Mouse (Mus musculus): ENCODE data around the gene Zc3h15.
"Not testable (repeated sequence)": the region's sequence is repeated elsewhere in the genome, so short reads cannot be mapped to it uniquely, and the experiment has no call there.

The Zc3h15 gene

DNA sequence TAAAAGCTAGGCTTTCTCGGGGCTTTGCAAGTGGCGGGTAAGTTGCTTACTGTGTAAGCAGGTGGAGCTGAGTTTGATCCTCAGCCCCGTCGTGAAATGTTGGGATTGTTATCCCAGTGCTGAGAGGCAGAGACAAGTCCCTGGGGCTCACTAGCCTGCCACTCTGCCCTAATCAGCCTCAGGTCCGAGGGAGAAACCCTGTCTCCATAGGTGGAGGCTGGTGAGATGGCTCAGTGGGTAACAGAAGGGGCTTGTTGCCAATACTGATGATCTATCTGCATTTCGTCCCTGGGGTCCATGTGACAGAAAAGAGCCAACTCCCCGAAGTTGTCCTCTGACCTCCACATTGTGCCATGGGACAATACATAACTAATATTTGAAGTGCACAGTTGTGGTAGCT lies 30.2 kb downstream of the Zc3h15 start:
- no peak for DNase-seq

DNA sequence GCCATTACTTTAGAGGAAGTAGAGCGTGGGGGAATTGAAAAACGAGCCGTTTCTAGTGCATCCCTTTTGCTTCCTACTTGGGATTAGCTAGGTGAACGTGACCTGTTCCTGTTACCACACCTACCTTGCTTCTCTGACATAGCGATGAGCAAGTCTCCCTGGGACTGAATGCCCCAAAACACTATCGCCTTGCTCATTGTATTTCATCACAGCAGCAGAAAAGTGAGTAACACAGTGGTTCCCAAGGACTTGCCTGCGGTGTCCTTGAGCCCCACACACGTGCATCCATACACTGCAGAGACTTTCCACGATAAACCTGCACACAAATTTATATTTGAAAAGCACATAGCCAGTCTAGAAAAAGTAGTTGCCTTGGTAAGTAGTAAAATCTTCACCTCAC lies 30.7 kb downstream of the Zc3h15 start:
- no peak for DNase-seq

DNA sequence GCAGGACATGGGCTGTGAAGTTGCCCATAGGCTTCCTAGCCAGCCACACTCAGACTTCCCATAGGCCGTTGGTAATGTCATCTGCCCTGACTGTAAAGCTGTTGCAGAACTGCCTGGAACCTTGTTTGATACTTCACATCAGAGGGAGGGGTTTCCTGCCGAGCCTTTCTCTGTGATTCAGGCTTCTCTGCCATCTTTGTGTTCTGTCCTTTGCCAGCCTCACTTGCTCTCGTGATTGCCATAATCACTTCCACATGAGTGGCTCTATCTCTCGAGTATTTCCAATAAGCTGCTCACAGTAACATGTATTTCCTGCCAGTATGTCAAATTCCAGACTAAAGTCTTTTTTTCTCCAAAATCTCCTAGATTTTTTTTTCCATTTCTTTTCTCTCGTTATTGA lies 31.4 kb downstream of the Zc3h15 start:
- DNase-seq = no peak

DNA sequence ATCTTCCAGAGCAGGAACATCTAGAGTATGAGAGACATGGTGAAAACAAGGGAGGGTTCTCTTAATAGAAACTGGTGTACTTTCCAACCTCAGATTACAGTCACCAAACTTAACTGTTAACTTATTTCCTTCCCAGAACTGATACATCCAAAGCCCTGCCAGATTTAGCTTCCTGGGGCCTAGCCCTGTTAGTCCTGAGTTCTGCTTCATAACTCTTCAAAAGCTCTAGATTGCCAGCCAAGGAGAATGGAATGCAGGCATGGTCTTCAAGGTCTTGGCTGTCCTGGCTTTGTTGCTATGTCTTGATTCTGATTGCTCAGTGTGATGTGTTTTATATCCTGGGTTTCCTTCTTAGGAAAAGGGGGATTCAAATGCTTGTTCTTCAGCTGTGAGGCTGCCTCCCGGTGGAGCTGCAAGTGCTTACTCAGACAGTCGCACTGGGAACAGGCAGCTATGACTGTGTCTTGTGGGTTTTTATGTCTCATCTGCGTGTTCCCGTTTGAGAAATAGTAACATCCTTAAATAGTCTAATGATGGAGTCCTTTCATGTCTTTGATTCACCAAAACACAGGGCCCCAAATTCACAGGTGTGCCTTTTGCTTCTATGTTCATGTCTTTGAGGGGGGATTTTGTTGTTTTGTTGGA lies 32.1 kb downstream of the Zc3h15 start:
- DNase-seq = peak in 1 of 2 experiments; percentile 20

DNA sequence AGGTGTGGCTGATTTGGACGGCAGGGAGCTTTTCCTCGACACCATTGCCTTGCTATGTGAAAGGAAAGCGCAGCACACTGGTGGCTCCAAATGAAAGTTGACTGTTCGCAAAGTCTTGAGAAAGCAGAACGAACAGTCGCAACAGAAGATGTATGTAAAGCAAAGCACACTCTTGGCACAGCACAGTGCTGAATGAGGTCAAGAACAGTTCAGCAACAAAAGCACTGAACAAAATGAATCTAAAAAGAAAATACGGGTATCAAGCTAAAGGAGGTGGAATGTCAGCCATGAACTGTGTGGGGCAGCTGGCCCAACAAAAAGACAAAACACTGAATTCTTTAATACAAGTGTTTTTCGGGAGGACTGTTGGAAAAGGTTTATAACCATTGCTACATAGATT lies 37.1 kb downstream of the Zc3h15 start:
- DNase-seq = no peak

DNA sequence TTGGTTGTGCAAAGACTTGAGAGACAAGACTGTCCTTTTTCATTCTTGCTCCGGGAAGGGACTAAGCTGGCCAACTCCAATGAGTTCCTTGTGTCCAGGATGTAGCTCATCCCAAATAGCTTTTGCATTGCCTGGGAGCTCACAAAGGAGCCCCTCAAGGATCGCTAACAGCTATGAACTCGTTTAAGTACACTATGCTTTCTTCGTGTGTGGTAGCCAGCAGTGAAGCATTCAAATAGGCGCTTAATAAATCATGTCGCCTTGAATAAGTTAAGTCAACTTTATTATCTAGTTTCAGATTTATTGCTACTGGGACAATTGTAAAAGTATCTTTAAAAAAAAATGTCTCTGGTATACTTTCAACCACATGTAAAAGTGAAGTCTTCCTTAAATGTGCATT lies 37.5 kb downstream of the Zc3h15 start:
- no peak for DNase-seq

DNA sequence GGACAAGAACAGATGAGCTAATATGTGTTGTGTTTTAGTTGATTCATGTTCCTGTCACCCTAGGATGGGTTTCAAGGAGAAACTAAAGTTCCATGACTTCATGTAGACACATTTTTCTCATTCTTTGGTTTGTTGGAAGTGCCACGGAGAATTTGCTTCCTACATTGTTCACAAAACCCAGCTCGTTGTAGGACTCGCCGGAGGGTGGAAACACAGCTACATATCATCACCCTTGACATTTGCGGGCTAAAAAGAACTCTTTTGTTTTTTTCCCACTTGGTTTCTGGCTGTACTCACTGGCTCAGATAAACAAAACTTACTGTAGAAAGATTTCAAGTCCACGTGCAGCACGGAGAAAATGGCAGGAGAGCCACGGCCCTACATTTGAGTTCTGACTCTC lies 38.0 kb downstream of the Zc3h15 start:
- DNase-seq = peak; percentile 14 to 34

DNA sequence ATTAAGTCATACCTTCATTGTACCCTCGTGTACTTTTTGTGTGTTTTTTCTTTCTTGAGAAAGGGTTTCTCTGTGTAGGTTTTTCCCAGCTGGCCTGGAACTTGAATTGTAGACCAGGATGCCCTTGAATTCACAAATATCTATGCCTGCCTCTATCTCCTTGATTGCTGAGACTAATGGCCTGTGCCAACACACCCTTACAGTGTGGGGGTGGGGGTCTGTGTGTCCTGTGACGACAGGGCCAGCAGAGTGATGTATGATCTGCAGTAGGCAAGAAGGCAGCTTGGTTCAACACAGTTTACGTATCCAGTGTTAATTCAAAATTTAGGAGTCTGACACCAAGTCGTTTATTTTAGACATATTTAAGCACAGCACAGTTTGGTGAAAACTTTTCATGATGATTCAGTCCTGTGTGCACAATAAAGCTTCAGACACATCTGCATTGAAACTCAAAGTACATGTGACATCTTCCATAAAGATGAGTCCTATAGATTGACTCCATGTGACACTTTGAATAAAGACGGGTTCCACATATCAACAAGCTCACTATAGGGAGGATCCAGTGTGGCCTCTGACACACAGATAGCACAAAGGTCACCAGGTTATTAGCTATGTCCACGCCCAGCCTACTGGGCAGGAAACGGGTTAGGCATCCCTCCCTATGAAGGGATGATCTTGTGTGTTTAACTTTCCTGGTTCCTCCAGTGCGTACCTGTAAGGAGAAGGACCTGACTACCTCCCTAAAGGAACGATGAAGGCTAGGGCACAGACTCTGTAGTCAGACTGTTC lies 39.7 kb downstream of the Zc3h15 start:
- DNase-seq = no peak

DNA sequence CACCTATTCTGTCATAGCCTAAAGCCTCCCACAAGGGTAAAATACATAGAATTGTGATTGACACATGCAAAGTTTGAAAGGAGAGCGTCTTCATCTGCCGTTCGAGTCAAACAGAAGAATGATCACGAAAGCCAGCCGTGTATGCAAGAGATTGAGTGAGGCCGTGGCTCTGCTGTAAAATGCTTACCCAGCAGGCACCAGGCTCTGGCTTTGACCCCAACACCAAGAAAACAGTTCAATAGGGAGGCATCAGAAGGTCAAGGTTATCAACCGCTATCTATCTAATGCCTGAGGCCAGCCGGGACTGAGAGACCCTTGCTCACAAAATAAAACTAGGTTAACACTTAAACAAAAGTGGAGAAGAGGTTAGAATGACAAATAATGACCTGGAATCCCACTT lies 40.5 kb downstream of the Zc3h15 start:
- DNase-seq = no peak

DNA sequence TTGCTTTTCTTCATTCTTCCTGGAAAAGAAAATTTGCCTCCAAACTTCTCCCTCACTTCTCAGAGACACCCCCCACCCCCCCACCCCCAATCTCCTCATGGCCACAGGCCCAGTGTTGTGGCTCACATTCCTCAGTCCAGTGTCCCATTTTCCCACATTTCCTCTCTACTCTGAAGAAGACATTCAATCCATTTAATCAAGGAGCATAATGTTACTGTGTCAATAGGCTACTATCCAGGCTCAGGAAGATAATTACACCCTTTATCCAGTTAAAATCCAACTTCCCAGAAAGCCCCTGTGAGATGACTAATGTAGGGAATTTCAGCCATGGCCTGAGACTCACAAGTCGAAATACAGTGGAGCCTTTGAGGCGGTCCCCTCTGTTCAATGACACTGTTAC lies 46.1 kb downstream of the Zc3h15 start:
- DNase-seq = no peak

DNA sequence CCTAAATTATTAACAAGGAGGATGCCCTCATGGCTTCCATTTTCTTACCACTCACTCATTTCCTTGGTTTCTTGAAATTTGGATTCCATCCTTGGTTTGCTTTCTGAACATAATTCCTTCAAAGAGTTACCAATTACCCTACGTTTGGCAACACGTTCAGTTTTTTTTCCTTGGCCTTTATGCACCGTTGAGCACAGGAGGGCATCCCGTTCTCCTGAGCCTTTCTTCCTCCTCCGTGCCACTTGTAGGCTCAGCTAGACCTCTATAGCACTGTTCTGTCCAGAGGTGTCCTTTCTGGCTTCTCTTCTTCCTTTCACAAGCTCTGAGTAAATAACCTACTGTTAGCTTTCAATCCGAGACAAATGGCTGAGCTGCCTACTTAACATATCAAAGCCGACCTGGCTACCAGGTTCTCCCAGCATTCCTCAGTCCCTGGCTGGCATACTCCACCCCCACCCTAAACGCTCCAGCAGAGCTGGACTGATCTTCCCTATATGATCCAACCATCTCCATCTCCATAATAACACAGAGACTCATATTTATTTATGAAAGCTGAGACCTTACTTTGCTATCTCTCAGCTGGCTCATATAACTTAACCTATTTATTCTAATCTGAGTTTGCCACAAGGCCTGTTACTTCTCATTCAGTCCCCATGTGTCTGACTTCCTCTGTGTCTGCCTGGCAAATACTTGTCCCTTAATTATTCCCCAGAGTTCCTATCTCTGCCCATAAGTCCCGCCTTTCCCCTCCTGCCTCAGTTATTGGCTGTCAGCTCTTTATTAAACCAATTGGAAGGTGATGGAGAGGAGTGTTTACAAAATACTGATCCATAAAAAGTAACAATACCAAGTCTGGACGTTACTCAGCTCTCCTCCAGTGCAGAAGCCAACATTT lies 48.7 kb downstream of the Zc3h15 start:
- no peak for DNase-seq

DNA sequence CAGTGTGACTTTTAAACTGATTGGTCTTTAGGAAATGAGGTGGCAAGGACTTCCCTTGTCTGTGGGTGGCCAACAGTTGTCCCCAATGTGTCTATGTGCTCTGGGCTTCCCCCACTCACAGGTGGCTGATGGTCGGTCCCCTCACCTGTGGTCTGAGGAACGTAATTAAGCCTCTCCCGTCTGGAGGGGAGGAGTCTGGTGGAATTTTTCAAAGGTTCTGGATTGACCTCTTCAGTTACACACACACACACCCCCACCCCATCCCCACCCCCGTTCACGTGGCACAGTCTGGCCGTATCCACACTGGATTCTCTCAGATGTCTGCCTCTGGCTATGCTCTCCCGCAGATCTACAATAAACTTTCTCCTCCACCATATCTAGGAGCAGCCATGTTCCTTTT lies 49.8 kb downstream of the Zc3h15 start:
- no peak for DNase-seq

DNA sequence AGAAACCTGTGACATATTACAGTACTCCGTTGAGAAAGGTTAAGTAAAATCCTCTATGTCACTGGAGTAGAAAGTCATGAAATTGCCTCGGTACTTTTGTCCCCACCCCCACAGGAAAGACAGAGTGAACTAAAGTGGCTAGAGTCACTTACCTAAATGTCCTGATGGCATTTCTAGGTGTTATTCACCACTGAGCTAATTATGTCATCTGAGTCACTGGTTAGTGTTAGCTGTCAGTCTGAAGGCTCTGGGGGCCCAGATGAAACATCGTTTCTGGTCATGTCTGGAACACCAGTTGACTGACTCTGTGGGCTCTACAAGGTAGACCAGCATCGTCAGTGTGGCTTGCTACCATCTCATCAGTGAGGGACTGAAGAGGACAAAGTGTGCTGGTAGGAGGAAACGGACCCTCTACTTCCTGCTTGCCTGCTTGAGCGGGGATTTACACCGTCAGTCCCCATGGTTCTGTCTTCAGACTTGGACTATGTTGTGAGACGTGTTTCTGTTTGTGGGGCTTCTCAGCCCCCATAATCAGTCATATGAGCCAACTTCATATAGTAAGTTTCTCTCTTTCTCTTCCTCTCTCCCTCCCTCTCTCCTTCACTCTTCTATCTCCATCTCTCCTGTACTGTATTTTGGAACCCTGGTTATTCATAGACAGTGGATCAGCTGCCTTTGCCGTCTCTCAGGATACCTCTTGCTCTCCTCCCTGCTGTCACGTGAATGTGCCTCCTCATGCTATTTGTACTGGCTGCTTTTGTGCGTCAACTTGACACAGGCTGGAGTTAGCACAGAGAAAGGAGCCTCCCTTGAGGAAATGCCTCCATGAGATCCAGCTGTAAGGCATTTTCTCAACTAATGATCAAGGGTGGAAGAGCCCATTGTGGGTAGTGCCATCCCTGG lies 51.4 kb downstream of the Zc3h15 start:
- no peak for DNase-seq

DNA sequence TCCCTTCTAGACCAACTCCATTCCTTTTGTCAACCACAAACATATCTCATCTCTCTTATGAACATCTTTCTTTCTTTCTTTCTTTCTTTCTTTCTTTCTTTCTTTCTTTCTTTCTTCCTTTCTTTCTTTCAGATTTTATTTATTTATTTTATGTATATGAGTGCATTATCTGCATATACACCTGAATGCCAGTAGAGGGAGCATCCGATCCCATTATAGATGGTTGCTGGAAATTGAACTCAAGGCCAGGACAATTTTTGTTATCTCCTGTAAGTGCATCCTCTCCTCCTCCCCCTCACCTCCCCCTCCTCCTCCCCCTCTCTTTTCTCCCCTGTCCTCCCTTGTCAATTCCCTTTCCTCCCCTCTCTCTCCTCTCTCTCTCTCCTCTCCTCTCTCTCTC lies 54.2 kb downstream of the Zc3h15 start:
- DNase-seq = no peak

DNA sequence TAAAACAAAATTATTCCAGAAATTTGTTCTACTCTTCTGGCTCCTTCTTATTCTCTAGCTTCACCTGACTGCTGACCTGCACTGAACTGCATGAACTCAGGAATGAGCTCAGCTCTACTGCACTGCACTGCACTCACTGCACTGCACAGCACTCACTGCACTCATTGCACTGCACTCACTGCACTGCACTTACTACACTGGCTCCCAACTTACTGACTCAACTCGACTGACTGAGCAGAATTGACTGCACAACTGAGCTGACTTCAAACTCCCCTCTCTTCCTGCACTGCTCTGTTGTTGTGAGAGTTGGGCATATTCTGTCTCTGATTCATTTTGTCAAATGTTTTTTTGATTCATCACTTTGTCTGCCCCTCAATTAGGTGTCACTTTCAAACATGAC lies 55.1 kb downstream of the Zc3h15 start:
- no peak for DNase-seq

DNA sequence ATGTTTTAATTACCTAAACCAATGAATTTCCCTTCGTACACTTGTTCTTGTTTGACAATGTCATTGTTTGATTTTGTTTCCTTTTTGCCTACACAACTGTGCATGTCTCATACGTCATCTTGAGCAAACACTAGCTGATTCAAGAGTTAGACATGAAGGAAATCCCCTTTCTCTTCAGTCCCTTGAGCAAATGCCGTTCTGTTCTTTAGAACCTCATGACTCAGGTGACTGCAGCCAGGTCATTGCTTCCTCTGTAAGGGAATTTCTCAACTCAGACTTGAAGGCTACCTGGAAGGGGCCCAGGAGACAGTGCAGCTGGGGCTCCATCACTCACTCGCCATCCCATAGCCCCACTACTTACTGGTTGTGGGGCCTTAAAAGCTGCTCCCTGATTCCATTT lies 56.4 kb downstream of the Zc3h15 start:
- DNase-seq = no peak

DNA sequence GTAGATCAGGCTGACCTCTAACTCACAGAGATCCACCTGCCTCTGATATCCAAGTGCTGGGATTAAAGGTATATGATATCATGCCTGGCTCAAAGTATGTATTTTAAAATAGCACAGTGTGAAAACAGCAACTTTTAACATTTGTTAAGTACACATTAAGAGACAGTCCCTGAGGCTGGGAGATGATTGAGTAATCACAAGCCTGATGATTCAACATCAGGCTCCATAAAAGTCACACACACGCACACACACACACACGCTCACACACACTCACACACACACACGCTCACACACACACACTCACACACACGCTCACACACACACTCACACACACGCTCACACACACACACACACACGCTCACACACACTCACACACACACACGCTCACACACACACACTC lies 58.2 kb downstream of the Zc3h15 start:
- DNase-seq = no peak

DNA sequence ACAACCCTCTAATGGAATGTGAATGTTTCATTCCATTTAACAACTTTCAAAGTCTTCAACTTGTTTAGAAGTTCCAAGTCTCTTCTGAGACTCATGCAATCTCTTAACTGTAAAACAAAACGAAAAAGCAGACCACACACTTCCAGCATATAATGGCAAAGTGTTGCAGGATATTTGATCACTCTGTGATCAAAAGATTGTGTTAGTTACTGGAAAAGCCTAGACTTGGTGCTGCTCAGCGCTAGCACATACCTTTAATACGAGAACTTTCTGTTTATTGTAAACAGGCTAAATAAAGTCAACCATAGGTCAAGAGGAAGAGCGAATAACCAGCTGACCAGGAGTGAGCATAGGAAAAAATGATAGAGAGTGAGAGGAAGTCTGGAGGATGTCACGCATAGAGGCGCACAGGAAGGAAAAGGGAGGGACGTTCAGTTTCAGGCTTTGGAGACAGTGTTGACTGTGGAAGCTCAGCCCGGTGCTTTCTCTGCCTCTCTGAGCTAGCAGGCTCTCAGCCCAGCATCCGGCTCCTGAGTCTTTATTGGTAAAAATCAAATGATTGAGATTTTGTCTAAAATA lies 61.4 kb downstream of the Zc3h15 start:
- peak in 1 of 2 experiments; percentile 23 for DNase-seq

DNA sequence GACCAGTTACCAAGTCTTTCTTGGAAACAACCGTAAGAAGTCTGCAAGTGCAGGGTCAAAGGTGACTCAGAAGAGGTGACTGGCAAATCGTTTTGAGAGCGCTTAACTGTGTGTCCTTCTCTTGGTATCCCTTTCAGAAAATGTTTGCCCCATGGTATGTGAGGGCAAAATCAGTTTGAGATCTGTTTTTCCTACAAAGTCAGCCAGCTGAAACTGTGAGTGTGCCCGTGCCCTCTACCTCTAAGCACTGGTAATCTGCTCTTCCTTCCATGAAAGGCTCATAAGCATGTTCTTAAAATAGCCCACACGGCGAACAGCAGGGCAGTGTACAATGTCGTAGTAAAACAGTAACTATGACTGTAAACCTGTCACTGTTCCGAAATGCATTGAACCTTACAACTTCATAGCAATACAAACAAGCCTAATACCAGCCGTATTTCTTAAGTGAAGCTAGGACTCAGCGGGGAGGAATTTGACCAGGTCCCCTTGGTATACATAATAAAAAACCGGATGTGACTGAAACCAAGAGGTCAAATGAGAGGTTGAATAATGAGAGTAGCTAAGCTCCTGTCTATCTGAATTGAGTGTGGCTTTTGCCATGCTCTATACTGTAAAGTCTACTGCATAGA lies 65.8 kb downstream of the Zc3h15 start:
- DNase-seq = peak; percentile 54 to 73

DNA sequence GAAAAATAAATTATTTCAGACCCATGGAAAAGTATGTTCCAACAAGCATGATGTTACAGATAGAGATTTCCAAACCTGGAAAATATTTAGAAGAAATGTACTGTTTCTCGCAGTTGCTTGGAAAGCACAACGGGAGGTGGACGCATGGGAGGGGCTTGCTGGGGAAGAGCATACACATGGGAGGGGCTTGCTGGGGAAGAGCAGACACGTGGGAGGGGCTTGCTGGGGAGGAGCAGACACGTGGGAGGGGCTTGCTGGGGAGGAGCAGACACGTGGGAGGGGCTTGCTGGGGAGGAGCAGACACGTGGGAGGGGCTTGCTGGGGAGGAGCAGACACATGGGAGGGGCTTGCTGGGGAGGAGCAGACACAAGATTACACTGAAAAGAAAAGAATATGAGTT lies 69.0 kb downstream of the Zc3h15 start:
- not testable (repeated sequence) for DNase-seq

DNA sequence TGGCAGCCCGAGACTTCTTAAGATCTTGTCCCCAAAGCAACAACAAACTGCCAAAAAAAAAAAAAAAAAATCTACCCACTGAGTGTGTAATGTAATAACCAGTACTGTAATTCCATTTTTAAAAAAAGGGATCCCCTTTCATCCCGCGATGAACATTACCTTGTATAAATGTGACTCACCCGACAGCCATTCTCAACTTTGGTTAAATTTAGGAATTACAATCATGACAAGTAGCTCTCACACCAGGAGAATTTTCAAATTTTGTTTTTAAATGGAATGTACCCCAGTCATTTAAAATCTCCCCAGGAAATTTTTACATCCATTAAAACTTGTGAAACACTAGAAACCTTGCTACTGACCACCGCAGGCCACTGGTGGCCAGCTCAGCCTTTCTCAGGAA lies 69.7 kb downstream of the Zc3h15 start:
- DNase-seq = no peak
